Mouse (Mus musculus): ENCODE measurements at regions not wholly inside any gene's neighbourhood (a gene's known extent, or its start where the extent isn't known, plus 50 kb on each side); places are given as distances from the start of the nearest gene placed in this dataset.

- Histone ChIP-seq H3K27me3 (ENCODE audit: control insufficient read depth in 1 of 2, insufficient read depth in 2 of 2, low read length in 2 of 2) (no peaks in the 10 kb centered on the region), H3K9me3 (replicated peaks; ENCODE audit: insufficient read depth, low read length) (no peaks in the 10 kb centered on the region), H3K36me3 (ENCODE audit: control insufficient read depth in 1 of 2, insufficient read depth in 2 of 2, low read length in 2 of 2) (no peaks in the 10 kb centered on the region), H3K9ac (ENCODE audit: control insufficient read depth, low read depth, low read length, poor library complexity, severe bottlenecking) (no peak overlapping the region), H3K79me2 (ENCODE audit: control insufficient read depth, insufficient read depth, low read length, poor library complexity) (no peaks in the 10 kb centered on the region), H3K27ac (ENCODE audit: control insufficient read depth, low read depth, low read length) (no peak overlapping the region), H3K4me3 (ENCODE audit: control insufficient read depth in 1 of 2, insufficient read depth in 1 of 2, low read depth in 2 of 2, low read length in 2 of 2) (no peak overlapping the region), H3K4me1 (ENCODE audit: control insufficient read depth in 1 of 2, insufficient read depth in 2 of 2, low read length in 2 of 2) (no peaks in the 10 kb centered on the region)
- no peak for DNase-seq (ENCODE audit: low read depth, low spot score)
- TF ChIP-seq TBP (IDR thresholded peaks at IDR 0.05; ENCODE audit: low read depth, low read length) (no peak), TCF12 (IDR thresholded peaks at IDR 0.05; ENCODE audit: low read depth, low read length) (no peak), POLR2A (IDR thresholded peaks at IDR 0.05; ENCODE audit: control insufficient read depth in 1 of 2, insufficient read depth in 1 of 2, low read depth in 1 of 2, low read length in 2 of 2, poor library complexity in 1 of 2) (no peak), E2F4 (IDR thresholded peaks at IDR 0.05; ENCODE audit: borderline replicate concordance, low read depth, low read length) (no peak), MAFK (IDR thresholded peaks at IDR 0.05; ENCODE audit: borderline replicate concordance, low read depth, low read length) (no peak)
Observed at GRCm38 (mm10) chr12:91931586-91931985, 82.6 kb upstream of the Sel1l start.

GRCm38 (mm10) chr12:91929386-91930054 lies 80.6 kb upstream of the Sel1l start:
- no peak overlapping the region for H3K4me3 ChIP-seq (ENCODE audit: control insufficient read depth in 1 of 2, insufficient read depth in 1 of 2, low read depth in 2 of 2, low read length in 2 of 2)
- TF ChIP-seq MAZ (IDR thresholded peaks at IDR 0.05; ENCODE audit: low read depth, low read length): no peak
- no peak for TF ChIP-seq ETS1 (IDR thresholded peaks at IDR 0.05; ENCODE audit: low read depth, low read length)
- no peak for TF ChIP-seq USF2 (IDR thresholded peaks at IDR 0.05; ENCODE audit: borderline replicate concordance in 1 of 2, insufficient read depth in 1 of 2, low read depth in 1 of 2, low read length in 2 of 2)
- TF ChIP-seq TAL1 (IDR thresholded peaks at IDR 0.05; ENCODE audit: low read length): no peak
- no peak for TF ChIP-seq ELF1 (IDR thresholded peaks at IDR 0.05; ENCODE audit: low read depth, low read length)
- no peak for TF ChIP-seq GABPA (IDR thresholded peaks at IDR 0.05; ENCODE audit: low read depth, low read length)
- no peak for TF ChIP-seq NRF1 (IDR thresholded peaks at IDR 0.05; ENCODE audit: insufficient read depth, low read depth, low read length, poor library complexity, severe bottlenecking)
- TF ChIP-seq GATA1 (IDR thresholded peaks at IDR 0.05; ENCODE audit: low read depth, low read length): no peak
- TF ChIP-seq NELFE (IDR thresholded peaks at IDR 0.05; ENCODE audit: low read depth, low read length): no peak
- no peaks in the 10 kb centered on the region for H3K4me1 ChIP-seq (ENCODE audit: control insufficient read depth in 1 of 2, insufficient read depth in 2 of 2, low read length in 2 of 2)
- H3K27ac ChIP-seq (ENCODE audit: control insufficient read depth, low read depth, low read length): no peak overlapping the region
- no peaks in the 10 kb centered on the region for H3K79me2 ChIP-seq (ENCODE audit: control insufficient read depth, insufficient read depth, low read length, poor library complexity)
- no peaks in the 10 kb centered on the region for H3K9me3 ChIP-seq (replicated peaks; ENCODE audit: insufficient read depth, low read length)
- no peak overlapping the region for H3K9ac ChIP-seq (ENCODE audit: control insufficient read depth, low read depth, low read length, poor library complexity, severe bottlenecking)
- no peaks in the 10 kb centered on the region for H3K36me3 ChIP-seq (ENCODE audit: control insufficient read depth in 1 of 2, insufficient read depth in 2 of 2, low read length in 2 of 2)
- H3K27me3 ChIP-seq (ENCODE audit: control insufficient read depth in 1 of 2, insufficient read depth in 2 of 2, low read length in 2 of 2): no peaks in the 10 kb centered on the region
- DNase-seq (ENCODE audit: low read depth, low spot score): no peak

- no peak overlapping the region for H3K9ac ChIP-seq (ENCODE audit: control insufficient read depth, low read depth, low read length, poor library complexity, severe bottlenecking)
- TF ChIP-seq TAL1 (IDR thresholded peaks at IDR 0.05; ENCODE audit: low read length) (no peak), POLR2AphosphoS2 (IDR thresholded peaks at IDR 0.05; ENCODE audit: low read length) (no peak), ELF1 (IDR thresholded peaks at IDR 0.05; ENCODE audit: low read depth, low read length) (no peak), USF1 (IDR thresholded peaks at IDR 0.05; ENCODE audit: low read depth, low read length) (no peak), MYB (IDR thresholded peaks at IDR 0.05; ENCODE audit: low read depth, low read length) (no peak), RAD21 (IDR thresholded peaks at IDR 0.05; ENCODE audit: low read depth, low read length) (no peak), NELFE (IDR thresholded peaks at IDR 0.05; ENCODE audit: low read depth, low read length) (no peak), CHD2 (IDR thresholded peaks at IDR 0.05; ENCODE audit: low read length) (no peak), HCFC1 (IDR thresholded peaks at IDR 0.05; ENCODE audit: low read depth, low read length) (no peak), JUND (IDR thresholded peaks at IDR 0.05; ENCODE audit: low read depth, low read length) (no peak)
- H3K4me1 ChIP-seq (ENCODE audit: control insufficient read depth in 1 of 2, insufficient read depth in 2 of 2, low read length in 2 of 2): no peaks in the 10 kb centered on the region
- no peaks in the 10 kb centered on the region for H3K27me3 ChIP-seq (ENCODE audit: control insufficient read depth in 1 of 2, insufficient read depth in 2 of 2, low read length in 2 of 2)
- H3K9me3 ChIP-seq (replicated peaks; ENCODE audit: insufficient read depth, low read length): no peaks in the 10 kb centered on the region
- no peak overlapping the region for H3K27ac ChIP-seq (ENCODE audit: control insufficient read depth, low read depth, low read length)
- H3K4me3 ChIP-seq (ENCODE audit: control insufficient read depth in 1 of 2, insufficient read depth in 1 of 2, low read depth in 2 of 2, low read length in 2 of 2): no peak overlapping the region
- no peak for DNase-seq (ENCODE audit: low read depth, low spot score)
- H3K36me3 ChIP-seq (ENCODE audit: control insufficient read depth in 1 of 2, insufficient read depth in 2 of 2, low read length in 2 of 2): no peaks in the 10 kb centered on the region
- no peaks in the 10 kb centered on the region for H3K79me2 ChIP-seq (ENCODE audit: control insufficient read depth, insufficient read depth, low read length, poor library complexity)
Observed at GRCm38 (mm10) chr12:91927576-91927975, 78.6 kb upstream of the Sel1l start.
